Mouse (Mus musculus) hindbrain, embryonic 11.5 days (tissue): ENCODE results near the gene Skil. TPM values are rescaled to one million over a fixed set of nuclear protein-coding genes. Genes with fewer than 3 reads are reported as not detected.

Experiments used
- ATAC-seq: fragments of 200-750 bp; cut with Nextera tagmentation; 2 replicates; pipeline ENCODE4 v1.8.0; 2017; ENCODE audit warnings: mild to moderate bottlenecking, moderate TSS enrichment, moderate library complexity; ENCODE audit not compliant: low FRiP score
- DNase-seq: peaks from one replicate; pipeline ENCODE4 v3.0.0-alpha.2; 2015; ENCODE audit warnings: low spot score
- H3K27ac ChIP-seq: fragments of 300-500 bp; sonication (generic); 2 replicates; pipeline ENCODE4 v1.5.1; 2014; ENCODE audit warnings: mild to moderate bottlenecking, low read depth, low read length
- H3K27me3 ChIP-seq: fragments of 300-500 bp; sonication (generic); 2 replicates; pipeline ENCODE4 v1.6.1; 2014; ENCODE audit warnings: mild to moderate bottlenecking, low read length, moderate library complexity, mixed read lengths; ENCODE audit not compliant: control insufficient read depth, insufficient read depth
- H3K36me3 ChIP-seq: fragments of 300-500 bp; sonication (generic); 2 replicates; pipeline ENCODE4 v1.6.1; 2014; ENCODE audit warnings: mild to moderate bottlenecking, low read length, moderate library complexity, mixed read lengths; ENCODE audit not compliant: control insufficient read depth, insufficient read depth
- H3K4me1 ChIP-seq: fragments of 300-500 bp; sonication (generic); replicated peaks from 2 replicates; pipeline ENCODE4 v1.6.1; 2014; ENCODE audit warnings: low read length, mixed read lengths; ENCODE audit not compliant: control insufficient read depth, insufficient read depth
- H3K4me2 ChIP-seq: fragments of 300-500 bp; sonication (generic); replicated peaks from 2 replicates; pipeline ENCODE4 v1.6.1; 2014; ENCODE audit warnings: mild to moderate bottlenecking, low read depth, low read length
- H3K4me3 ChIP-seq: fragments of 300-500 bp; sonication (generic); 2 replicates; pipeline ENCODE4 v1.5.1; 2014; ENCODE audit warnings: low read depth, low read length
- H3K9ac ChIP-seq: fragments of 300-500 bp; sonication (generic); 2 replicates; pipeline ENCODE4 v1.6.1; 2014; ENCODE audit warnings: low read depth, low read length
- H3K9me3 ChIP-seq: fragments of 300-500 bp; sonication (generic); 2 replicates; pipeline ENCODE4 v1.6.1; 2016; ENCODE audit warnings: low read length; ENCODE audit not compliant: control insufficient read depth
- WGBS: fragments of 180-500 bp; shearing (Covaris S2); extraction: QIAGEN DNeasy Blood & Tissue Kit; methylation state at CpG from one replicate; pipeline ENCODE4 v1.1.7; 2014; 5-methylcytosine and 5-hydroxymethylcytosine counted together
- polyA plus RNA-seq: library from polyadenylated mRNA; unstranded; fragments of >200 nt; fragmentation: Nextera tagmentation; extraction: Ambion mirVana; gene quantifications from 2 replicates; pipeline ENCODE4 v1.2.1, GENCODE M21; 2014

Gene Skil
- 57.9 and 71.1 TPM in 2 replicates for polyA plus RNA-seq

GRCm38 (mm10) chr3:31094531-31095178 is at the start of gene Skil:
TSS of gene Skil (plus strand) at chr3:31095058.
- DNase-seq (peak; percentile 98), ATAC-seq (peak; percentile 94)
- Histone ChIP-seq H3K9me3 (no peaks in the 10 kb centered on the region), H3K4me2 (peak within 1 kb of the TSS; percentile 76), H3K36me3 (no peaks in the 10 kb centered on the region), H3K4me1 (peaks cover 9% of the 10 kb centered on the region), H3K27ac (peak within 1 kb of the TSS; percentile 99), H3K27me3 (no peaks in the 10 kb centered on the region), H3K4me3 (peak within 1 kb of the TSS; percentile 88), H3K9ac (peak within 1 kb of the TSS; percentile 88)
- WGBS, result 0% methylated on average over 41 of the region's 109 CpGs

GRCm38 (mm10) chr3:31047263-31047662 is 47.6 kb upstream of the Skil start:
- H3K4me2 ChIP-seq, result no peak overlapping the region
- no peak overlapping the region for H3K27ac ChIP-seq
- H3K27me3 ChIP-seq, result no peaks in the 10 kb centered on the region
- no peaks in the 10 kb centered on the region for H3K4me1 ChIP-seq
- H3K9ac ChIP-seq, result no peak overlapping the region
- H3K4me3 ChIP-seq, result no peak overlapping the region
- WGBS, result 68% methylated on average over 3 of the region's 3 CpGs
- no peak for DNase-seq
- H3K36me3 ChIP-seq, result no peaks in the 10 kb centered on the region
- no peak for ATAC-seq
- no peaks in the 10 kb centered on the region for H3K9me3 ChIP-seq

GRCm38 (mm10) chr3:31049087-31049486 is 45.8 kb upstream of the Skil start:
- Histone ChIP-seq H3K4me3 (no peak overlapping the region), H3K9me3 (no peaks in the 10 kb centered on the region), H3K27me3 (no peaks in the 10 kb centered on the region), H3K4me1 (no peaks in the 10 kb centered on the region), H3K4me2 (no peak overlapping the region), H3K9ac (no peak overlapping the region), H3K27ac (no peak overlapping the region), H3K36me3 (no peaks in the 10 kb centered on the region)
- whole genome bisulfite sequencing, result 91% methylated on average over 5 of the region's 5 CpGs
- no peak for DNase-seq
- no peak for ATAC-seq

GRCm38 (mm10) chr3:31050375-31050774 is 44.5 kb upstream of the Skil start:
- ATAC-seq (no peak), DNase-seq (no peak)
- no peaks in the 10 kb centered on the region for H3K4me1 ChIP-seq
- 78% methylated on average over 7 of the region's 7 CpGs for WGBS
- H3K27me3 ChIP-seq, result no peaks in the 10 kb centered on the region
- no peak overlapping the region for H3K27ac ChIP-seq
- H3K9ac ChIP-seq, result no peak overlapping the region
- H3K4me2 ChIP-seq, result no peak overlapping the region
- no peak overlapping the region for H3K4me3 ChIP-seq
- no peaks in the 10 kb centered on the region for H3K36me3 ChIP-seq
- no peaks in the 10 kb centered on the region for H3K9me3 ChIP-seq

- ATAC-seq (no peak), DNase-seq (no peak)
- Histone ChIP-seq H3K4me1 (no peaks in the 10 kb centered on the region), H3K4me3 (no peak overlapping the region), H3K27ac (no peak overlapping the region), H3K9me3 (no peaks in the 10 kb centered on the region), H3K27me3 (no peaks in the 10 kb centered on the region), H3K36me3 (no peaks in the 10 kb centered on the region), H3K9ac (no peak overlapping the region), H3K4me2 (no peak overlapping the region)
- WGBS, result 76% methylated on average over 9 of the region's 9 CpGs
Measured at GRCm38 (mm10) chr3:31051730-31052129, 43.1 kb upstream of the Skil start.

- H3K9me3 ChIP-seq, result no peaks in the 10 kb centered on the region
Measured at GRCm38 (mm10) chr3:31053191-31053590, 41.7 kb upstream of the Skil start.

GRCm38 (mm10) chr3:31054888-31055287 is 40.0 kb upstream of the Skil start:
- WGBS, result 94% methylated on average over 8 of the region's 8 CpGs
- H3K4me1 ChIP-seq, result no peaks in the 10 kb centered on the region
- H3K27me3 ChIP-seq, result no peaks in the 10 kb centered on the region
- H3K9ac ChIP-seq, result no peak overlapping the region
- no peak for DNase-seq
- H3K4me2 ChIP-seq, result no peak overlapping the region
- H3K9me3 ChIP-seq, result no peaks in the 10 kb centered on the region
- no peak overlapping the region for H3K4me3 ChIP-seq
- no peak for ATAC-seq
- H3K36me3 ChIP-seq, result no peaks in the 10 kb centered on the region
- no peak overlapping the region for H3K27ac ChIP-seq

More at GRCm38 (mm10) chr3:31053191-31053590, 41.7 kb upstream of the Skil start:
- H3K27me3 ChIP-seq, result no peaks in the 10 kb centered on the region
- WGBS, result 94% methylated on average over 9 of the region's 9 CpGs
- no peak for ATAC-seq
- no peak overlapping the region for H3K9ac ChIP-seq
- no peak overlapping the region for H3K4me3 ChIP-seq
- no peak for DNase-seq
- no peak overlapping the region for H3K27ac ChIP-seq
- no peaks in the 10 kb centered on the region for H3K36me3 ChIP-seq
- H3K4me2 ChIP-seq, result no peak overlapping the region
- H3K4me1 ChIP-seq, result no peaks in the 10 kb centered on the region

GRCm38 (mm10) chr3:31056047-31056650 is 38.7 kb upstream of the Skil start:
- Histone ChIP-seq H3K36me3 (no peaks in the 10 kb centered on the region), H3K4me2 (peak overlapping the region; percentile 42), H3K4me3 (peak overlapping the region; percentile 28), H3K27ac (no peak overlapping the region), H3K27me3 (no peaks in the 10 kb centered on the region), H3K4me1 (no peaks in the 10 kb centered on the region), H3K9me3 (no peaks in the 10 kb centered on the region), H3K9ac (no peak overlapping the region)
- DNase-seq (peak; percentile 47), ATAC-seq (peak; percentile 39)
- 35% methylated on average over 17 of the region's 17 CpGs for WGBS
